ENCODE assay signal across 18 mouse cellular contexts in the genomic region with DNA sequence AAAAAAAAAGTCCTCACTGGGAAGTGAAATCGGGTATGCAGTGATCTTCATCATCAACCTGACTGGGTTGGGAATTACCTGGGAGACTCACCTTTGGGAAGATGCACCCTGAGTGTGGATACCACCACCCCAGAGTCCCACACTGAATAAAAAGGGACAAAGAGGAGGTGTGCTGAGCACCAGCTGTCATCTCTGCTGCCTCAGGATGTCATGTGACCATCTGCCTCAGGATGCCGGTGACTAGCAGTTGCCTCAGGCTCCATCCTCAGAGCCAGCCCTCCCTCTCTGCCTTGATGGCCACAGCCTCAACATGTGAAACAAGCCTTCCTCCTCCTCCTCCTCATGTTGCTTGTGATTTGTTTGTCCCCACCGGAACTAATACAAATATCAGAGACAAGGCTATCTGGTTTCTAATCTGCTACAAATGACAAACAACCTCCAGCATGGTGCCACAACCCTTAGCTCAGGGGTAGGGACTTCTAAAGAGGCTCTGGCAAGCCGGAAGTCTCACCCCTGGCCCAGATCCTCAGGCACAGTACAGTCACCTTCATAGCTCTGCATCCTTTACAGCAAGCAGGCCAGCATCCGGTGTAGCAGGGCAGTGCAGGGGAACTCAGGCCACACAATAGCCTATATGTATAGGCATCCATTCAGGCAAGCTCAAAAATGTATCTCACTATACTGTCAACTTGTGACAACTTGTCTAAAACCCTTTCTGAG. TPM values are rescaled to one million over a fixed set of nuclear protein-coding genes. Genes with fewer than 3 reads are reported as not detected.
DNase-seq lines count a peak whose midpoint lies in the region; ATAC-seq and TF ChIP-seq lines count a peak whose summit lies in the region.
"Had no signal": no experiment of that assay in that cellular context is flagged by ENCODE, and none has a peak within 500 bp of the region (broad histone marks: within the 10 kb centered on the region; RNA-seq: fewer than 3 reads in every experiment).

No protein-coding gene starts in this region.

- H3K4me3 ChIP-seq in ES-E14 (ENCODE audit: insufficient read depth in 1 of 2, low read depth in 1 of 2, low read length in 2 of 2, poor library complexity in 1 of 2, severe bottlenecking in 1 of 2) = no peak overlapping the region
- H3K4me3 ChIP-seq: heart, adult 2 months; heart, embryonic 15.5 days; hindbrain, embryonic 12.5 days; liver, embryonic 15.5 days; midbrain, embryonic 15.5 days had no signal

- no peak overlapping the region for H3K27ac ChIP-seq in ES-E14 (ENCODE audit: insufficient read depth, low read depth, low read length, poor library complexity, severe bottlenecking)
- H3K27ac ChIP-seq: heart, adult 2 months; heart, embryonic 15.5 days; hindbrain, embryonic 12.5 days; liver, embryonic 15.5 days; midbrain, embryonic 15.5 days had no signal

- no peaks in the 10 kb centered on the region for H3K4me1 ChIP-seq in ES-E14 (ENCODE audit: control insufficient read depth in 2 of 2, insufficient read depth in 2 of 2, low read length in 2 of 2, poor library complexity in 1 of 2)
- H3K4me1 ChIP-seq: heart, embryonic 15.5 days; hindbrain, embryonic 12.5 days; midbrain, embryonic 15.5 days had no signal

- in situ Hi-C loops in ES-E14 (cut with MboI; ENCODE audit: low sequenced_read_pairs in 2 of 2, unreplicated experiment in 2 of 2) = no loop called here

- no peak for DNase-seq in frontal cortex, postnatal 10 days (ENCODE audit: low spot score in 2 of 2)
- DNase-seq in CD4-positive helper T cell, adult 2 months (ENCODE audit: low read depth, low spot score) = peak; percentile 39
- DNase-seq in ES-E14 (ENCODE audit: low read depth, low spot score) = no peak
- peak; percentile 46 to 47 for DNase-seq in cerebellum, postnatal 10 days
- no peak for DNase-seq in spleen, postnatal 4 days (ENCODE audit: low spot score in 2 of 2)
- no peak for DNase-seq in kidney, adult 9 months
- DNase-seq: gastrocnemius, postnatal 14 days; heart, adult 2 months; kidney, adult 18-20 months; kidney, postnatal 25 days; layer of hippocampus, adult 9-11 months; thymus, adult 2 months had no signal

- H3K36me3 ChIP-seq in ES-E14 (ENCODE audit: control insufficient read depth, insufficient read depth, low read length, poor library complexity, severe bottlenecking) = peaks cover 25% of the 10 kb centered on the region
- H3K36me3 ChIP-seq: midbrain, embryonic 15.5 days had no signal

- no peaks in the 10 kb centered on the region for H3K9me3 ChIP-seq in ES-E14 (ENCODE audit: control insufficient read depth, insufficient read depth, low read depth, low read length)
- H3K9me3 ChIP-seq: heart, embryonic 15.5 days; hindbrain, embryonic 12.5 days; liver, embryonic 15.5 days; midbrain, embryonic 15.5 days had no signal

- H3K9ac ChIP-seq in ES-E14 (ENCODE audit: insufficient read depth, low read depth, low read length, poor library complexity, severe bottlenecking) = no peak overlapping the region
- H3K9ac ChIP-seq: heart, embryonic 15.5 days; hindbrain, embryonic 12.5 days; liver, embryonic 15.5 days; midbrain, embryonic 15.5 days had no signal

- peak; percentile 56; the same call in 1 of the 2 replicates for ATAC-seq in frontal cortex, adult (ENCODE audit: low TSS enrichment)
- ATAC-seq: lung, postnatal 0 days; midbrain, embryonic 15.5 days had no signal

TF ChIP-seq in ES-E14, 5 proteins besides CTCF, POLR2A, EP300 and RAD21:
- TF ChIP-seq CHD2 (IDR thresholded peaks at IDR 0.05; ENCODE audit: low read depth, low read length) = no peak
- no peak for TF ChIP-seq MAFK (IDR thresholded peaks at IDR 0.05; ENCODE audit: insufficient read depth, low read depth, low read length)
- TF ChIP-seq ZC3H11A (IDR thresholded peaks at IDR 0.05; ENCODE audit: borderline replicate concordance, low read depth, low read length) = no peak
- TF ChIP-seq HCFC1 (IDR thresholded peaks at IDR 0.05; ENCODE audit: borderline replicate concordance, insufficient read depth, low read length) = no peak
- 0 out of 2 replicates have a peak, but pooled peaks have one; percentile 37 for TF ChIP-seq ZNF384 (IDR thresholded peaks at IDR 0.05; ENCODE audit: low read depth, low read length)

RNA-seq across cellular contexts. Expression of a gene that starts 54.7 kb away (rescaled TPM):
- total RNA-seq in ES-E14 (2012; rRNA removed) = 8.5 and 11.6 TPM in 2 replicates

RNA-seq across cellular contexts. Expression of a gene that starts 55.1 kb away (rescaled TPM):
- 123 and 160 TPM in 2 replicates for total RNA-seq in ES-E14 (2012; rRNA removed)

RNA-seq across cellular contexts. Expression of a gene that starts 58.1 kb away (rescaled TPM):
- total RNA-seq in ES-E14 (2012; rRNA removed) = 16.1 and 17.9 TPM in 2 replicates

Comparison
In these comparisons a context has a peak if more than half of its experiments do, and no peak if none do; other contexts are left out.
1. DNase-seq: peak in CD4-positive helper T cell, adult 2 months (single experiment) and cerebellum, postnatal 10 days (2 of 2); none in frontal cortex, postnatal 10 days (0 of 2), ES-E14 (single experiment), spleen, postnatal 4 days (0 of 2) and kidney, adult 9 months (single experiment).